Mouse (Mus musculus): ENCODE data around the gene Atg101.

Gene Atg101

GRCm38 (mm10) chr15:101283911-101284750 is at the start of gene Atg101:
Gene Atg101, plus strand, starts transcription at chr15:101284272.
- DNase-seq (ENCODE audit: low spot score) = peak; percentile 92

- DNase-seq (ENCODE audit: low spot score) = no peak
Observed at GRCm38 (mm10) chr15:101234611-101235341, 49.3 kb upstream of the Atg101 start.

- DNase-seq (ENCODE audit: low spot score) = no peak
Observed at GRCm38 (mm10) chr15:101235342-101235698, 48.8 kb upstream of the Atg101 start.

GRCm38 (mm10) chr15:101235728-101236327 is 48.2 kb upstream of the Atg101 start:
- DNase-seq (ENCODE audit: low spot score) = no peak

- peak; percentile 88 for DNase-seq (ENCODE audit: low spot score)
Observed at GRCm38 (mm10) chr15:101236878-101237277, 47.2 kb upstream of the Atg101 start.

- peak; percentile 81 for DNase-seq (ENCODE audit: low spot score)
Observed at GRCm38 (mm10) chr15:101238885-101239511, 45.1 kb upstream of the Atg101 start.

GRCm38 (mm10) chr15:101239821-101240220 is 44.3 kb upstream of the Atg101 start:
- DNase-seq (ENCODE audit: low spot score) = no peak

- peak; percentile 90 for DNase-seq (ENCODE audit: low spot score)
Observed at GRCm38 (mm10) chr15:101240799-101241204, 43.3 kb upstream of the Atg101 start.

GRCm38 (mm10) chr15:101241236-101241635 is 42.8 kb upstream of the Atg101 start:
- DNase-seq (ENCODE audit: low spot score) = no peak

GRCm38 (mm10) chr15:101241853-101242252 is 42.2 kb upstream of the Atg101 start:
- no peak for DNase-seq (ENCODE audit: low spot score)

- DNase-seq (ENCODE audit: low spot score) = peak; percentile 77
Observed at GRCm38 (mm10) chr15:101242645-101243044, 41.4 kb upstream of the Atg101 start.

- no peak for DNase-seq (ENCODE audit: low spot score)
Observed at GRCm38 (mm10) chr15:101244012-101244411, 40.1 kb upstream of the Atg101 start.

GRCm38 (mm10) chr15:101246231-101247154 is 37.6 kb upstream of the Atg101 start:
- peak; percentile 93 for DNase-seq (ENCODE audit: low spot score)

GRCm38 (mm10) chr15:101247155-101247498 is 36.9 kb upstream of the Atg101 start:
- DNase-seq (ENCODE audit: low spot score) = no peak

- no peak for DNase-seq (ENCODE audit: low spot score)
Observed at GRCm38 (mm10) chr15:101248029-101248710, 35.9 kb upstream of the Atg101 start.

- no peak for DNase-seq (ENCODE audit: low spot score)
Observed at GRCm38 (mm10) chr15:101250220-101250800, 33.8 kb upstream of the Atg101 start.

- no peak for DNase-seq (ENCODE audit: low spot score)
Observed at GRCm38 (mm10) chr15:101251930-101252329, 32.1 kb upstream of the Atg101 start.

GRCm38 (mm10) chr15:101252614-101253013 is 31.5 kb upstream of the Atg101 start:
- no peak for DNase-seq (ENCODE audit: low spot score)

GRCm38 (mm10) chr15:101253563-101253885 is 30.5 kb upstream of the Atg101 start:
- no peak for DNase-seq (ENCODE audit: low spot score)

All from testis, postnatal 10 days (tissue).